Mouse (Mus musculus) testis, postnatal 14 days (tissue): ENCODE results near the gene Trib2.

Source experiments
- DNase-seq: peaks from one replicate; pipeline ENCODE4 v3.0.0; 2021; ENCODE audit warnings: low spot score

Gene Trib2

DNA sequence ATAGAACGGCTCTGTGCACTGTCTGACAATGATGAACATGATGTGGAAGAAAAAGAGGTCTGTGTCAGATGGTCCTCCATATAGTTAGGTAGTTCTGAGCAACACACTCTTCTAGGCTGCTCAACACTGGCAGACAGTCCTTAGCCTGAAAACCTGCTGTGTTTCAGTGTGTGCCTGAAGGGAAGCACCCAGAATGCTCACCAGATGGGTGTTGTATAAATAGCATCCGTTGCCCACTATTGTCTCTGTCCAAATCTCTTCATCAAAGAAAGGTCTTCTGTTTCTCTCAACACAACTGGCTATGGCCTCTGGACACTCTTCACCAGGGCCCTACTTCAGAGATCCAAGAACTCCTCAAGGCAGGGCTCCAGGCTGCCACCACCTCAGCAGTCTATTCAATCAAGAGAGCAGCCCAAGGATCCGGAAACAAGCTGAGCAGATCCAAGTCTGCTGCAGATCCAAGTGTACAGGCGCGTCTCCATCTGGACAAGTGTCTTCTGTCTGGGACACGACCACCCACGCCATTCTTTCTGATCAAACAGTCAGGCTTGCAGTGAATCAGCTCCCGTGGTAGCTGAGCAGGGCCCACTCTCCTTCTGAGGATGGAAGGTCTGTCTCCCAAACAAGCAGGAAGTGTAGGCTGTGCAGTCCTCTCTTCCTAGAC, 55.1 kb downstream of the Trib2 start:
- DNase-seq = no peak

DNA sequence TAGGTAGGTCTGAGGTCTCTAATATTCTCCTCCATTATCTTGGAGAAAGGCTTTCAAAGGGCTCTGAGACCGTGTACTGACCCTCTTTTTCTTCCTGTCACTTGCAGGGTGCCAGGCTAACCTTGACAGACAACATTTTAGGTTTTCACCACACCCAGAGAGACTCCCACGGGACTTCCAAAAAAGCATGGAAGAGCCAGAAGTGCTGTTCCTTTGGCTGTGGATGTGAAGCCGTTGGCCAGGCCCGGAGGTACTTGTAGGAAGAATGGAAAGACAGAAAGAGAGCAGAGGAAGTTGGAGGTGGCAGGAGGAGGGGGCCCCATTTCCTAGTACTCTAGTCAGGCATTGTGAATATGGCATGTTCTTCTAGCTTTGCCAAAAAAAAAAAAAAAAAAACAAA, 56.0 kb downstream of the Trib2 start:
- no peak for DNase-seq

DNA sequence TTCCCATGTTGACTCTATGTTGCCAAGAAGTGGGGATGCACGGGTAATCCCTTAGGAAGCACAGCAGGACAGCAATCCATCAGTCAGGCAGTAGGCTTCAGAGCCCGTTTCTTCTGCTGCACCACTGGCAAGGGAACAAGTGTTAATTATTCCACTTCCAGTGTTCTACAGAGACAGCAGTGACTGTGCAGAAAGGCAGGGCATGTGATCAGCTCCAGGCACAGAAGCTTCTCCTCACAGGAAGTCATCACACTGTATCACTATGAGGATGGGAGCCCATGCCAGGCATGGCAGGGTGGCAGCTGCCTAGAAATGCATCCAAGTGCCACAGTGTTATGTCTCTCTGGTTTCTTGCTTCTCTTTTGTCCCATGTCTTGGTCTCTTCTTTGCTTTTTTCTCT, 57.9 kb downstream of the Trib2 start:
- DNase-seq = no peak

- DNase-seq = no peak
These were observed 59.4 kb downstream of the Trib2 start for GRCm38 (mm10) chr12:15757351-15757750.

- no peak for DNase-seq
These were observed 61.6 kb downstream of the Trib2 start for GRCm38 (mm10) chr12:15755030-15755690.

- no peak for DNase-seq
These were observed 62.1 kb downstream of the Trib2 start for GRCm38 (mm10) chr12:15754602-15755001.

DNA sequence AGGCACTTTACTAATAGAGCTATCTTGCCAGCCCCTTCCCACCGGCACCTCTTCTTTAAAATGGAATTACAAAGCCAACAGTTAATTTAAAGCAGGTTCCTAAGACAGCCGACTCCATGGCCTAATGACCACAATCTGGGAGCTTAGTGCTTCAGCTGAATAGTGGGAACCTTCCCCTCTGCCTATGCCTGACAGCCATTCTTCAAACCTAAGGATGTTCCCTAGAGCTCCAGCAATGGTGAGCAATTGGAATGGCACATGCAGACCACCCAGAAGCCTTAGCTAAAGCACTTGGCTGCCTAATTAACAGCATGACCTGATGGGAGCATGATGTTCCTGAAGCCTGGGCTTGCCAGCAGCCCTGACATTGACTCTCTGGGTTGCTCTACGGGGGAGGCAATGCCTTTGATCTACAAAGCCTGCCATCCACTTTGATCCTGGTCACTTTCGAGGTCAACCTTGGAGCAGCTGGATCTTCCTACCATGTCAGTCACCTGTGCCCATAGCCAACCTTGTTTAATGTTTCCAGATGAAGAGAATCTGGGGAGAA, 67.0 kb downstream of the Trib2 start:
- DNase-seq = peak; percentile 60

DNA sequence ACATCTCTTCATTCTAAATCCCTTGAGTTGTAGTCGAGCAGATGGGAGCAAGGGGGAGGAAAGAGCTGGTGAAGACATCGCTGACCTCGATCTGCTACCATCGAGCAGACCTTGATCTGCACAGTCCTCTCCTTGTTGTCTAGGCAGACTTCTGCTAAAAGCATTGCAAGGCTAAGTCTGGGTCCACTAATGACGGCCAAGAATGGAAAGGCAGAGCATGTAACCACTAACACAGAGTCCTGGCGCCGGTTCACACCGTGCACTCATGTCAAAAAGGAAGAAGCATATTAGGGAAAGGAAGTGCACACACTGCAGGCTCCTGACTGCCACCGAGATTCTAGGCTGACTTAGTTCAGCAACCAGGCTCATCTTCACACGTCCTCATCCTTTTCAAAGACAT, 71.0 kb downstream of the Trib2 start:
- peak; percentile 16 for DNase-seq
